Mouse (Mus musculus): ENCODE results near the gene Ganab. TPM values are rescaled to one million over a fixed set of nuclear protein-coding genes. Genes with fewer than 3 reads are reported as not detected.
"Not testable (repeated sequence)": the region's sequence is repeated elsewhere in the genome, so short reads cannot be mapped to it uniquely, and the experiment has no call there.

Gene Ganab
- polyA plus RNA-seq, 1 experiment from 2014 or later = 41.4 TPM

DNA sequence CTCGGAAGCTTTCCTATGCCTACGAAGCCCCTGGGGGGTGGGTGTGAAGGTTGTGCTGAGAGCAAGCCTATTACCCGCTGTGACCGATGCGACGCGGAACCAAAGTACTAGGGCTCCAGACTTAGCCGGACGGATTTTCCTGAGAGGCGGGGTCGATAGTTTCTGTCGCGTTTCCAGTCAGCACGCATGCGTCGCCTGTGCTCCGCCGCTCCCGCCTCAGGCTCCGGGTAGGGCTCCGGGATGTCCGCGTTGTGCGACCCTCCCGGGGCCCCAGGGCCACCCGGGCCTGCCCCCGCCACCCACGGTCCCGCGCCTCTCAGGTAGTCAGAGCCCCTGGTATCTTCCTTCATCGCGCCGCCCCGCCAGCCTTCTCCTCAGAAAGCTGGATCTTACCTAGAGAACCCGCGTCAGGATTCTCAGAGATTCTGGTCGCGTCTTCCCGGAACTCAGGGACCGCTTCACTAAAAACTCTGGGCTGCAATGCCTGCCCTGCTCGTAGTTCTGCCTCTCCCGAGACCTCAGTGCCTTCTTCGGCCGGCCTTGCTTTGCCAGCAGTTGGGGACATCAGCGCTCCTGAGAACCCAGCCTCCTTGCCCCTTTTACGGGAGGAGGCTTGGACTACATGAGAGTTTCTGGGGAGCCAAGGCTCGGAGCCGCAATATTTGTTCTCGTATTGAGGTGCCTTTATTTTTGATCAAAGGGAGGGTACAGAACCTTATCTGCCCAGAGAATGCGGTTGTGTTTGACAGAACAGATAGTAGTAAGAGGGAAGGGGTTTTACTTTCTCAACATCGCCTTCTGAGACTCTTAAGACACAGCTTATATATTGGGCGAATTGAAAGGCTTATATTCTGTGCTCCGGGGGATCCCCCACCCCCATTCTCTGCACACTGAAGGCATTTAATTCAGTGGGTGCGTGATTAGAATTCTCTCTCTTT lies 4.8 kb upstream of the Ganab start, which contains the start of gene Ints5:
Gene Ints5, plus strand, starts transcription at position 177 of the 938 bp plus-strand sequence.
- H3K4me1 ChIP-seq (replicated peaks) = peaks cover 69% of the 10 kb centered on the region
- peak; percentile 56 for ATAC-seq (ENCODE audit: low read depth)
- no peaks in the 10 kb centered on the region for H3K9me3 ChIP-seq (replicated peaks)

DNA sequence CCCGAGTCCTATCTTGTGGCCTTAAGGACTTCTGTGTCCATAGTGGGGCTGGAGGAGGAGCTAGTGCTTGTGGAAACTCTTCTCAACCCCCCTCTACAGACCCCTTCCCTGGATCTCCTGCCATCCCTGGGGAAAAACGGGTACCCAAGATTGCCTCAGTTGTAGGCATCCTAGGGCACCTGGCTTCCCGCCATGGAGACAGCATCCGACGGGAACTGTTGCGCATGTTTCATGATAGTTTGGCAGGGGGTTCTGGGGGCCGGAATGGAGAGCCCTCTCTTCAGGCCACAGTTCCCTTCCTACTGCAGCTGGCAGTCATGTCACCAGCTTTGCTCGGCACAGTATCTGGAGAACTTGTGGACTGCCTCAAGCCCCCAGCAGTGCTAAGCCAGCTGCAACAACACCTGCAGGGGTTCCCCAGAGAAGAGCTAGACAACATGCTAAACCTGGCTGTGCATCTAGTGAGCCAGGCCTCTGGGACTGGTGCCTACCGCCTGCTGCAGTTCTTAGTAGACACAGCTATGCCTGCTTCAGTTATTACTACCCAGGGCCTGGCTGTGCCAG lies 2.4 kb upstream of the Ganab start:
- ATAC-seq (ENCODE audit: low read depth) (no peak), DNase-seq (no peak)
- H3K9me3 ChIP-seq (replicated peaks) = no peaks in the 10 kb centered on the region
- H3K27me3 ChIP-seq = no peaks in the 10 kb centered on the region
- H3K9ac ChIP-seq = peak overlapping the region; percentile 16; the same call in 1 of the 2 replicates
- H3K27ac ChIP-seq = peak overlapping the region; percentile 91; the same call in 1 of the 2 replicates
- peaks cover 74% of the 10 kb centered on the region for H3K4me1 ChIP-seq (replicated peaks)
- peaks cover 39% of the 10 kb centered on the region for H3K36me3 ChIP-seq
- 86% methylated on average over 9 of the region's 9 CpGs for WGBS (ENCODE audit: insufficient replicate concordance)
- no peak overlapping the region; the same call in 1 of the 2 replicates for H3K4me3 ChIP-seq (replicated peaks)
- H3K4me2 ChIP-seq = no peak overlapping the region

More for the DNA sequence above, 4.8 kb upstream of the Ganab start, which contains the start of gene Ints5:
- peaks cover 45% of the 10 kb centered on the region for H3K36me3 ChIP-seq
- H3K4me3 ChIP-seq (replicated peaks) = peak within 1 kb of the TSS; percentile 91
- H3K27me3 ChIP-seq = no peaks in the 10 kb centered on the region
- H3K9ac ChIP-seq = peak within 1 kb of the TSS; percentile 96
- peak within 1 kb of the TSS; percentile 80 for H3K4me2 ChIP-seq
- peak within 1 kb of the TSS; percentile 94 for H3K27ac ChIP-seq
- DNase-seq = peak; percentile 77
- 1% methylated on average over 54 of the region's 54 CpGs for WGBS (ENCODE audit: insufficient replicate concordance)

GRCm38 (mm10) chr19:8896231-8896630 lies 1.6 kb upstream of the Ganab start:
- Histone ChIP-seq H3K36me3 (peaks cover 35% of the 10 kb centered on the region), H3K9ac (peak overlapping the region; percentile 74), H3K4me1 (replicated peaks) (peaks cover 74% of the 10 kb centered on the region), H3K27ac (peak overlapping the region; percentile 91), H3K4me2 (peak overlapping the region; percentile 78; the same call in 1 of the 2 replicates)
- 70% methylated on average over 5 of the region's 5 CpGs for WGBS (ENCODE audit: insufficient replicate concordance)
- not testable (repeated sequence) for ATAC-seq (ENCODE audit: low read depth); H3K4me3 ChIP-seq (replicated peaks); H3K9me3 ChIP-seq (replicated peaks); H3K27me3 ChIP-seq; DNase-seq

DNA sequence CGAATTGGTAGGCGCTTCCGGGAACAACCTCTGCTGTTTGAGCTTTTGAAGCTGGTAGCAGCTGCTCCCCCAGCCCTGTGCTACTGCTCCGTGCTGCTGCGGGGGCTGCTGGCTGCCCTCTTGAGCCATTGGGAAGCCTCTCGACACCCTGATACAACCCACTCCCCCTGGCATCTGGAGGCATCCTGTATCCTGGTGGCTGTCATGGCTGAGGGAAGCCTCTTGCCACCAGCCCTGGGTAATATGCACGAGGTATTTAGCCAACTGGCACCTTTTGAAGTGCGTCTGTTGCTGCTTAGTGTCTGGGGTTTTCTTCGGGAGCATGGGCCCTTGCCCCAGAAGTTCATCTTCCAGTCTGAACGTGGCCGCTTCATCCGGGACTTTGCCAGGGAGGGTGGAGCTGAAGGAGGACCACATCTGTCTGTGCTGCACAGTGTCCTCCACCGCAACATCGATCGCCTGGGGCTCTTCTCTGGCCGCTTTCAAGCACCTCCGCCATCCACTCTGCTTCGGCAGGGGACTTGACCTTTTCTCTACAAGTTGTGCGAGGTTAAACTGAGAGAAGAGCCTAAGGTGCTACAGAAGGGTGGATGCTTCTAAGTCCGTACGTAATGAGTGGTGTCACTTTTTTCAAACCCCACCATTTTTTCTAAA lies 533 bp upstream of the Ganab start:
- ATAC-seq (ENCODE audit: low read depth) = peak; percentile 32
- H3K27ac ChIP-seq = peak overlapping the region; percentile 91
- H3K4me2 ChIP-seq = peak overlapping the region; percentile 78
- H3K36me3 ChIP-seq = peaks cover 41% of the 10 kb centered on the region
- not testable (repeated sequence) for H3K9me3 ChIP-seq (replicated peaks); DNase-seq; H3K27me3 ChIP-seq
- H3K9ac ChIP-seq = peak overlapping the region; percentile 74
- peaks cover 70% of the 10 kb centered on the region for H3K4me1 ChIP-seq (replicated peaks)
- WGBS (ENCODE audit: insufficient replicate concordance) = 37% methylated on average over 21 of the region's 21 CpGs
- peak overlapping the region; percentile 93 for H3K4me3 ChIP-seq (replicated peaks)

DNA sequence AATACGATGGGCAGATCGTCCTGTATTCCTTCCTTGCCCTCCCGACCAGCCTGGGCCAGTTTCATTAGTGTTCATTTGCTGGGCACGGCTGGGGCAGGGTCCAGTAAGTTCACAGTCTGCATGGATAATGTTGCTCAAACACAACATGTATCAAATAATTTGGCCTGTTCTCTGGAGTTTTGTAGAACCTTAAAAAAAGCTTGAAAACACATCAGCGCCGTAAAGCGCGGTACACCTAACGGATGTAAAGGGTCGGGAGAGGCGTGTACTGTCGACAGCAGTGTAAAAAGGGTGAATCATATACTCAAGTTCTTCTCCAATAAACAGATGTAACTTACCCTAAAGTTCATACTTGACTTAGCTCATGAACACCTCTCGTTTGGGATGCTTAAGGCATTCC lies 705 bp downstream of the Ganab start:
- Histone ChIP-seq H3K27ac (peak overlapping the region; percentile 91), H3K9ac (peak overlapping the region; percentile 97), H3K9me3 (replicated peaks) (no peaks in the 10 kb centered on the region), H3K4me3 (replicated peaks) (peak overlapping the region; percentile 93), H3K4me1 (replicated peaks) (peaks cover 64% of the 10 kb centered on the region), H3K4me2 (peak overlapping the region; percentile 88), H3K36me3 (peaks cover 52% of the 10 kb centered on the region), H3K27me3 (no peaks in the 10 kb centered on the region)
- no peak for DNase-seq
- no peak for ATAC-seq (ENCODE audit: low read depth)
- WGBS (ENCODE audit: insufficient replicate concordance) = 2% methylated on average over 13 of the region's 13 CpGs

GRCm38 (mm10) chr19:8899079-8899478 lies 1.2 kb downstream of the Ganab start:
- H3K27ac ChIP-seq = peak overlapping the region; percentile 91
- peaks cover 59% of the 10 kb centered on the region for H3K4me1 ChIP-seq (replicated peaks)
- no peaks in the 10 kb centered on the region for H3K9me3 ChIP-seq (replicated peaks)
- peak overlapping the region; percentile 93 for H3K4me3 ChIP-seq (replicated peaks)
- H3K36me3 ChIP-seq = peaks cover 57% of the 10 kb centered on the region
- WGBS (ENCODE audit: insufficient replicate concordance) = 39% methylated on average over 3 of the region's 3 CpGs
- DNase-seq = no peak
- no peaks in the 10 kb centered on the region for H3K27me3 ChIP-seq
- peak overlapping the region; percentile 97 for H3K9ac ChIP-seq
- H3K4me2 ChIP-seq = peak overlapping the region; percentile 88
- no peak for ATAC-seq (ENCODE audit: low read depth)

DNA sequence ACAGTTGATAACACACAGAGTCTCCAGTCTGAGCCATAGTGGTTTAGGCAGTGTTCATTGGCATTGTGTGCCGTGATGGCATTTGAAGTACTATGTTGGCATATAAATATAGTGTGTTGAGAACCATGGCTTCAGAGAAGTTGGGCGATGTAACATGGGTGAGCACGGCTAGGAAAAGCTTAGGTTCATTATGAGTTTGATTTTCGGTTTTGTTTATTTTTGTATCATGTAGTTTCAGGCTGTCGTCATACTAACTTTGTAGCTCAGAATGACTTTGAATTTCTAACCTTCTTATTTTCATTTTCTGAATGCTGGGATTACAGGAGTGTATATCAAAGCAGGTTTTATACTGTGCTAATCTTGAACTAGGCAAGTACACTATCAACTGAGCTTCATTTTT lies 5.5 kb downstream of the Ganab start:
- ATAC-seq (ENCODE audit: low read depth) (no peak), DNase-seq (no peak)
- no peaks in the 10 kb centered on the region for H3K27me3 ChIP-seq
- no peak overlapping the region for H3K4me3 ChIP-seq (replicated peaks)
- H3K36me3 ChIP-seq = peaks cover 72% of the 10 kb centered on the region
- H3K9me3 ChIP-seq (replicated peaks) = no peaks in the 10 kb centered on the region
- no peak overlapping the region for H3K4me2 ChIP-seq
- no peak overlapping the region for H3K9ac ChIP-seq
- peaks cover 31% of the 10 kb centered on the region for H3K4me1 ChIP-seq (replicated peaks)
- H3K27ac ChIP-seq = no peak overlapping the region
- 92% methylated on average over 5 of the region's 5 CpGs for WGBS (ENCODE audit: insufficient replicate concordance)

DNA sequence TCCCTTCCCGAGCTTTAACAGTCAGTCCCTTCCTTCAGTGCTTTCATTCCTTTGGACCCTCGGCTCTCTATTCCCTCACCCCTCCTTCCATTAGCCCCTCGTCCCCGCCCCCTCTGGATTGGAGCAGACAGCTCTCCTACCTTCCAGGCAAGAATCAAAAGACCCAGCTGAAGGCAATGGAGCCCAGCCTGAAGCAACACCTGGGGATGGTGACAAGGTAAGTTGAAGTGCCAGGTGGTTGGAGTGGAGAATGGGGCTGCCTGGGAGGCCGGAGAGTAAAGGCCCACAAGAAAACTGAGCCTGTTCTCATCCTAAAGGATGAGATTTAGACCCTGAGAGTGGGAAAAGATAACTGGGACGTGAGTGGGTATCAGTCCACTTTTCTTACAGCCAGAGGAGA lies 10.7 kb downstream of the Ganab start:
- Histone ChIP-seq H3K9me3 (replicated peaks) (no peaks in the 10 kb centered on the region), H3K36me3 (peaks cover 98% of the 10 kb centered on the region), H3K4me2 (no peak overlapping the region), H3K9ac (no peak overlapping the region), H3K27me3 (no peaks in the 10 kb centered on the region), H3K4me1 (replicated peaks) (no peaks in the 10 kb centered on the region), H3K27ac (no peak overlapping the region), H3K4me3 (replicated peaks) (no peak overlapping the region)
- ATAC-seq (ENCODE audit: low read depth) = no peak
- WGBS (ENCODE audit: insufficient replicate concordance) = 85% methylated on average over 6 of the region's 6 CpGs
- no peak for DNase-seq

GRCm38 (mm10) chr19:8911810-8912209 lies 13.9 kb downstream of the Ganab start:
- H3K9ac ChIP-seq = no peak overlapping the region
- H3K4me1 ChIP-seq (replicated peaks) = no peaks in the 10 kb centered on the region

GRCm38 (mm10) chr19:8914212-8914611 lies 16.3 kb downstream of the Ganab start:
- 77% methylated on average over 3 of the region's 3 CpGs for WGBS (ENCODE audit: insufficient replicate concordance)

More at GRCm38 (mm10) chr19:8911810-8912209, 13.9 kb downstream of the Ganab start:
- Histone ChIP-seq H3K9me3 (replicated peaks) (no peaks in the 10 kb centered on the region), H3K4me2 (no peak overlapping the region), H3K27ac (no peak overlapping the region), H3K36me3 (peaks cover 99% of the 10 kb centered on the region), H3K27me3 (no peaks in the 10 kb centered on the region), H3K4me3 (replicated peaks) (no peak overlapping the region)
- WGBS (ENCODE audit: insufficient replicate concordance) = 88% methylated on average over 5 of the region's 5 CpGs
- no peak for ATAC-seq (ENCODE audit: low read depth)
- no peak for DNase-seq

DNA sequence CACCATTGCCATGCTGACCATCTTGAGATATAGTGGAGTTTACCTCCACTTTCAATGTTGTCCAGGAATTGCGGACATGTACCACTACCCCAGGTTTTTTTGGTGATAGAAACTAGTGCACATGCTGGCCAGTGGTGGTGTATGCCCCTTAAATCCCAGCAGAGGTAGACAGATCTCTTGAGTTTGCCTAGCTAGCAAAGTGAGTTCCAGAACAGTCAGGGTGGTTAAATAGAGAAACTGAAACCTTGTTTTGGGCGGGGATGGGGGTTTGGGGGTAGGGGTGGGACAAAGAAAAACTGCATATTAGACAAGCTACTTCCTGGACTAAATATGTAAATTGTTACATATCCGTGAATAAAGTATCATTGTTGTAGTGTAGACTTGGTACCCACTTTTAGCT lies 21.1 kb downstream of the Ganab start:
- DNase-seq (no peak), ATAC-seq (ENCODE audit: low read depth) (no peak)
- H3K4me2 ChIP-seq = no peak overlapping the region
- no peaks in the 10 kb centered on the region for H3K9me3 ChIP-seq (replicated peaks)
- no peak overlapping the region for H3K4me3 ChIP-seq (replicated peaks)
- H3K27ac ChIP-seq = no peak overlapping the region
- no peak overlapping the region for H3K9ac ChIP-seq
- peaks cover 40% of the 10 kb centered on the region for H3K36me3 ChIP-seq
- H3K4me1 ChIP-seq (replicated peaks) = peaks cover 35% of the 10 kb centered on the region
- no peaks in the 10 kb centered on the region for H3K27me3 ChIP-seq
- 72% methylated on average over 3 of the region's 3 CpGs for WGBS (ENCODE audit: insufficient replicate concordance)

More at GRCm38 (mm10) chr19:8914212-8914611, 16.3 kb downstream of the Ganab start:
- ATAC-seq (ENCODE audit: low read depth) = no peak
- no peaks in the 10 kb centered on the region; the same call in 1 of the 2 replicates for H3K4me1 ChIP-seq (replicated peaks)
- no peak overlapping the region for H3K4me2 ChIP-seq
- DNase-seq = no peak
- H3K4me3 ChIP-seq (replicated peaks) = no peak overlapping the region
- no peak overlapping the region for H3K9ac ChIP-seq
- H3K27ac ChIP-seq = no peak overlapping the region
- H3K36me3 ChIP-seq = peaks cover 79% of the 10 kb centered on the region
- no peaks in the 10 kb centered on the region for H3K27me3 ChIP-seq
- H3K9me3 ChIP-seq (replicated peaks) = no peaks in the 10 kb centered on the region

Data from liver, embryonic 13.5 days (tissue).